Mouse (Mus musculus) G1E (cell line): ENCODE results near the gene Hnmt.

Source experiments
- CTCF ChIP-seq: IDR thresholded peaks from 2 replicates; pipeline ENCODE4 v1.5.1; 2012; ENCODE audit warnings: low read depth, low read length, inconsistent platforms, mixed read lengths
- GATA1 ChIP-seq: IDR thresholded peaks from 2 replicates; pipeline ENCODE4 v1.6.1; 2012; ENCODE audit warnings: borderline replicate concordance, low read length, inconsistent platforms, mixed read lengths
- GATA2 ChIP-seq: IDR thresholded peaks from 2 replicates; pipeline ENCODE4 v1.6.1; 2012; ENCODE audit warnings: low read depth, low read length, inconsistent platforms, borderline replicate concordance
- POLR2AphosphoS5 ChIP-seq: IDR thresholded peaks from 2 replicates; pipeline ENCODE4 v1.6.1; 2012; ENCODE audit warnings: low read depth, low read length, inconsistent platforms; ENCODE audit not compliant: insufficient replicate concordance
- TAL1 ChIP-seq: conservative IDR thresholded peaks from 2 replicates; pipeline ENCODE4 v1.6.1; 2012; ENCODE audit warnings: low read depth, low read length, inconsistent platforms, mixed read lengths

- TF ChIP-seq CTCF (no peak), POLR2AphosphoS5 (no peak), GATA1 (no peak), GATA2 (no peak), TAL1 (no peak)
Measured at GRCm38 (mm10) chr2:23996830-23997229, 52.4 kb downstream of the Hnmt start.
